Mouse (Mus musculus): ENCODE data around the gene Twf2.

DNA sequence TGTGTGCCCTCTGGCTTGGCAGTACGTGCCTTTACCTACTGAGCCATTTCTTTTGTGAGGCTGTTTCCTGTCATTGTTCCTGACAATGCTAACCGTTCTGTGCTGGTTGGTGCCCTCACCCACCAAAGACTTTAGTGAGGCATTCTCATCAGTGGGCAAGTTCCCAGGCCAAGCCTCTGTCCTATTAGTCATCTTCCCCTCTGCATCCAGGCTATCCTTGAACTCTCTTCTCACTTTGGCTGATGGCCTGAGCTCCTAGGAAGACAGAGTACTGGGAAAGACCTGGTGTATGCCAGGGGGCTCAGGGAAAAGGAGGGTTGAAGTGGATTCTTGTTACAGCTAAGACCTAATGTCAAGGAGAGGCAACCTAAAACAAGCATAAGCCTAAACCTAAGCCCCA is 51.1 kb downstream of the Twf2 start:
- TF ChIP-seq POLR2A (IDR thresholded peaks at IDR 0.05; ENCODE audit: borderline replicate concordance, extremely low read depth, low read depth, low read length) (no peak), CTCF (IDR thresholded peaks at IDR 0.05; ENCODE audit: insufficient read depth, low read length) (no peak)
